Mouse (Mus musculus): ENCODE results near the gene Cd300lg.
A peak's percentile ranks its signal among the peaks of the same experiment; 100 is the strongest.

Cd300lg gene

GRCm38 (mm10) chr11:102025991-102026660 is 15.2 kb upstream of the Cd300lg start:
- no peak for DNase-seq (ENCODE audit: low spot score)

DNA sequence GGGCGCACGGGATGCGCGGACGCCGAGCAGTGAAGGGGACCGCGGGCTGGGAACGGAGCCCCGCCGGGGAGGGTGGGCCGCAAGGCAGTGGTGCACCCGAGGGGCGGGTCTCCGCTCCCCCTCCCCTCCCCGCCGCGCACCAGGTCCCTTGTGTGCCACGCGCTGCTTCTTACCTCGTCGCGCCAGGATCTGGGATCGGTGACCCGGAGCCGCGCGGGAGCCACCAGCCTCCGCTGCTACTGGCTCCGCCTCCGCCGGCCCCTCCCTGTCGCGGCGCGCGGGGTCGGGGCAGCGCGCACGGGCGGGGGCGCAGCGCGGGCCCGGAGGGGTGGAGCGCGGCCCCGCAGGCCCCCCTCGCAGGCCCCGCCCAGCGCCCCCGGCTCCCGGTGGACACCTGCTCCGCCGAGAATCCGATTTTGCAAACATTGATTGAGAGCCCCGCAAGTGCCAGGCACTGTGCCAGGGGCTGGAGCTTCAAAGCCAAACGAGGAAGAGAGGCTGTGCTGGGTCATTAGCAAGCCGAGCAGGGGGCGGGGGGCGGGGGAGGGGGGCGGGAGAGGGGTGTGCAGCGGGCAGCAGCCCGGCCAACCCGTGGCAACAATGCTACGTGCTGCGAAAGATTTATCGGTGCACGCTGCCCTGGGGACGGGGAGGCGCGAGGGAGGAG is 14.5 kb upstream of the Cd300lg start:
- DNase-seq (ENCODE audit: low spot score): peak; percentile 61

DNA sequence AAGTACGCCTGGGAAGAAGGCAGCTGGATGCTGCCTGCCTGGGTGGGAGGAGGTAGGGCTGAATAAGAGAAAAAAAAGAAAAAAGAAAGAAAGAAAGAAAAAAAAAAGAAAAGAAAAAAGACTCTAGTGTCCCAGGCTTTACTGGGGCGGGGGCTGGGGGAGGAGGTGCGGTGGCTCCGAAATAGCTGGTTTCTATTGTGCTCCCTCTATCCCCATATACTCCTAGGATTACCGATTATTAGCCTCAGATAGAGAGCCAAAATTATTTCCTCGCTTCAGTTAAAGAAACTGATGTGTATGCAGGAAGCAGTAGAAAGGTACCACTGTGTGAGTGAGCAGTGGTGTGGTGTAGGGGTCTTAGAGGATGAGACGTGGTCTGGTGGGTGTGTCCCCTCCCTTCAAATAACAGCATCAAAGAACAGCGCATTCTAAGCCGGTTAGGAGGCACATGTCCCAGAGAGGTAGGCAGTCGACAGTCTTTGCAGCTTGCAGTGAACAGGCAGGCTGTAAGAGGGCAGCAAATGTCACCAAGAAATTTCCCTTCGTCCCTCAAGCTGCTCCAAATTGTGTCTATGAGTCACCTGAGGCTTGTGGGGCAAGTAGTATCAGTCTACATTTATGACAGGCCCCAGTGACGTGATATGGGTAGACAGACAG is 13.8 kb upstream of the Cd300lg start:
- DNase-seq (ENCODE audit: low spot score): no peak

DNA sequence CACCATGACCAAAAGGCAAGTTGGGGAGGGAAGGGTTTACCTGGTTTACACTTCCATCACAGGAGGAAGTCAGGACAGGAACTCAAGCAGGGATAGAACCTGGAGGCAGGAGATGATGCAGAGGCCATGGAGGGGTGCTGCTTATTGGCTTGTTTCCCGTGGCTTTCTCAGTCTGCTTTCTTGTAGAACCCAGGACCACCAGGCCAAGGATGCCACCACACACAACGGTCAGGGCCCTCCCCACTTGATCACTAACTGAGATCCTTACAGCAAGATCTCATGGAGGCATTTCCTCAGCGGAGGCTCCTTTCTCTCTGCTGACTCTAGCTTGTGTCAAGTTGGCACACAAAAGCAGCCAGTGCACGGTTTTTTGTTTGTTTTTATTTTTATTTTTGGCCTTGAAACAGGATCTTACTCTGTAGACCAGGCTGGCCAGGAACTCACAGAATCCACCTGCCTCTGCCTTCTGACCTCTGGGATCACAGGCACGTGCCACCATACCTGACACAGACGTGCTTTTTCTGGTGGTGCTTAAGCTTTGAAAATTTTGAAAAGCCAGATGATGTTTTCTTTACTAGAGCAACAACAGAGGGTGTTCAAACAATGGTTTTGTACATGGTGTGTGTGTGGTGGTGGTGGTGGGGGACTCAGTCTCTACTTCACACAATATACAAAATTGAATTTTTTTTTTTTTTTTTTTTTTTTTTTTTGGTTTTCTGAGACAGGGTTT is 13.1 kb upstream of the Cd300lg start, which contains the start of gene Mpp3:
Gene Mpp3, minus strand, starts transcription at position 375 of the 730 bp plus-strand sequence.
- DNase-seq (ENCODE audit: low spot score): no peak

- no peak for DNase-seq (ENCODE audit: low spot score)
Measured at GRCm38 (mm10) chr11:102029304-102029703, 12.0 kb upstream of the Cd300lg start.

- no peak for DNase-seq (ENCODE audit: low spot score)
Measured at GRCm38 (mm10) chr11:102029966-102030365, 11.3 kb upstream of the Cd300lg start.

DNA sequence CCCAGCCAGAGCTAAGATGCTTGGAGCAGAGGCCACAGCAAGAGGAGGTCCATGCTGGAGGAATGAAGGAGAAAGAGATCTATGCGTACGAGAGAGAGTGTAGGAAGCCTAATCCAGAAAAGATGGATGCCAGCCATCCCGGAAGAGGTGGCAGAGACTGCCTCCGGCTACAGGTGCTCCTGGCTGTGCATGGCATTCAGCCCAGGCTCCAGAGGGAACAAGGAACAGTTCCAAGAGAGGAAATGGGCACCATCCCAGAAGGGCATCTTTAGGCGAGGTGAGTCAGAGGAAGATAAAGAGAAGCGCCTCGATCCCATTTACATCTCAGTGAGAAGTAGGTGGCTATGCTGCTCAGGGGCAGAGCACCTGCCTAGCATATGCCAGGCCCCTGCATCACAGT is 10.2 kb upstream of the Cd300lg start:
- DNase-seq (ENCODE audit: low spot score): peak; percentile 46

- DNase-seq (ENCODE audit: low spot score): no peak
Measured at GRCm38 (mm10) chr11:102033055-102033591, 8.2 kb upstream of the Cd300lg start.

DNA sequence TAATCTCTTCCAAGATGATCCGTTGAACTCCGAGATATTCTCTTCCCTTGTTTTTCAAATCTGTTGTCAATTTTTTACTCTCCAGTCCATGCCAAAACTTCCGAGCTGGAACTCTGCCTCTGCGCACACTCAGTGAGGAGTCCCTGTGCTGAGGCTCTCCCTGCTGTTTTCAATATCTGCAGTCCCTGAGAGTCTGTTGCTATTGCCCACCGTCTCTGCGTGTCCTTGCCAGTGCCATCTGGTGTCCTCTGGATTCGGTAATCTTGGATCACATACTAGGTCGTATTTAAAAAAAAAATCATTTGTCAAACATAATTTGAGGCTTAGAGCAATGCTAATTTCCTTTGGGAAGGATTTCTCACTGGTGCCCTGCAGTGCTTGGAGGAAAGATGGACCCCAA is 6.4 kb upstream of the Cd300lg start:
- no peak for DNase-seq (ENCODE audit: low spot score)

- no peak for DNase-seq (ENCODE audit: low spot score)
Measured at GRCm38 (mm10) chr11:102035456-102035960, 5.8 kb upstream of the Cd300lg start.

DNA sequence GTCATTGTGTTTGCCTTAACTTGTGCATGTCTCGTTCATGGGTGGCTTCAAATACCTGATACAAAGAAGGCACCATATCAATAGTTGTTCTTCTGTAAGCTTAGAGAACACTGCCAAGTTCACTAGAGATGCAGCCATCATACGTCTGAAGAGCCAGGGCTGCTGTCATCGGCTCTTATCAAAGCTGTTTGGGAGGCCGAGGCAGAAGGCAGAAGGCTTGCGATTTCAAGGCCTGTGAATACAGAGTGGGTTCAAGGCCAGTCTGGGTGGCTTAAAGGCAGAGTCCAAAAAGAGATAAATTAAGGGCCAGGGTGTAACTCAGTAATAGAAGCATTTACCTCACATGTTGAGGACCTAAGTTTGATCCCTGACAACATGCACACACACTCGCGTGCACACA is 5.0 kb upstream of the Cd300lg start:
- DNase-seq (ENCODE audit: low spot score): no peak

GRCm38 (mm10) chr11:102037789-102038188 is 3.5 kb upstream of the Cd300lg start:
- no peak for DNase-seq (ENCODE audit: low spot score)

DNA sequence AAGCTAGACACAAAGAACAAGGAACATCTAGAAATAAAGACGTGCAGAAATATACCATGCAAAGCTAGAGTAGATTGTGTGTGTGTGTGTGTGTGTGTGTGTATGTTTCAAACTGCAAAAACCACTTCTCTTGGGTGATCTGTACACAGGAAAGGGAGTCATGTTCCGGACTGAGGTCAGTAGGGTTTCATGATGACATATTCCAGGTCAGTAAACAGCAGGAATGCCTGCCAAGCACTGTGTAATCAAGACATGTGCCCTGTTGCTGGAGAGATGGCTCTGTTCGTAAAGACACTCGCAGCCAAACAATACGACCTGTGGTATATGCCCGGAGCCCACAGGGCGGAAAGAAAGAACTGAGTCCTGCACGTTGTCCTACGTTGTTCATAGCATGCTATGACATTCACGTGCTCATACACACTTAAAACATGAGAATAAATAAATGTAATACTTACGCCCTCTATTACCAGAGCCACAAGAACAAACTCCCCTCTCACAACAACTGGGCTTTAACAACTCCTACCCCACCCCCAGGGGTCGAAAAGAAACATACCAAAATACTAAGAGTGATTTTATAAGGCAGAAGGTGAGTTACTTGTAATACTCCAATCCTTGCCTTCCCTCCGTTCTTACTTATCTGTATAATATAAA is 1.7 kb upstream of the Cd300lg start:
- no peak for DNase-seq (ENCODE audit: low spot score)

- DNase-seq (ENCODE audit: low spot score): peak; percentile 89
Measured at GRCm38 (mm10) chr11:102040138-102040524, 1.2 kb upstream of the Cd300lg start.

GRCm38 (mm10) chr11:102040646-102041045 is 663 bp upstream of the Cd300lg start:
- DNase-seq (ENCODE audit: low spot score): no peak

DNA sequence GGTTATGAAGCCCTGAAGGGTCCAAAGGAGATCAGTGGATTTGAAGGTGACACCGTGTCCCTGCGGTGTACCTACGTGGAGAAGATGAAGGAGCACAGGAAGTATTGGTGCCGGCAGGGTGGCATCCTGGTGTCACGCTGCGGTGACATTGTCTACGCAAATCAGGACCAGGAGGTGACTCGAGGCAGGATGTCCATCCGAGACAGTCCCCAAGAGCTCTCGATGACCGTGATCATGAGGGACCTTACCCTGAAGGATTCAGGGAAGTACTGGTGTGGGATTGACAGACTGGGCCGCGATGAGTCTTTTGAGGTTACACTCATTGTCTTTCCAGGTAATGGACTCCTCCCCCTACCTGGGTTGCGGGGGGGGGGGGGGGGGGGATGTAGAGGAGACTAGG is 1.7 kb downstream of the Cd300lg start:
- DNase-seq (ENCODE audit: low spot score): no peak

- DNase-seq (ENCODE audit: low spot score): no peak
Measured at GRCm38 (mm10) chr11:102043381-102043780, 2.1 kb downstream of the Cd300lg start.

GRCm38 (mm10) chr11:102044691-102045212 is 3.4 kb downstream of the Cd300lg start:
- DNase-seq (ENCODE audit: low spot score): no peak

GRCm38 (mm10) chr11:102046607-102047006 is 5.3 kb downstream of the Cd300lg start:
- no peak for DNase-seq (ENCODE audit: low spot score)

GRCm38 (mm10) chr11:102049875-102050482 is 8.7 kb downstream of the Cd300lg start:
- DNase-seq (ENCODE audit: low spot score): no peak

- DNase-seq (ENCODE audit: low spot score): no peak
Measured at GRCm38 (mm10) chr11:102051541-102051940, 10.2 kb downstream of the Cd300lg start.

Data from urinary bladder, postnatal 14 days (tissue).